Comparison of ENCODE assay signal across 19 mouse cellular contexts in the genomic region with DNA sequence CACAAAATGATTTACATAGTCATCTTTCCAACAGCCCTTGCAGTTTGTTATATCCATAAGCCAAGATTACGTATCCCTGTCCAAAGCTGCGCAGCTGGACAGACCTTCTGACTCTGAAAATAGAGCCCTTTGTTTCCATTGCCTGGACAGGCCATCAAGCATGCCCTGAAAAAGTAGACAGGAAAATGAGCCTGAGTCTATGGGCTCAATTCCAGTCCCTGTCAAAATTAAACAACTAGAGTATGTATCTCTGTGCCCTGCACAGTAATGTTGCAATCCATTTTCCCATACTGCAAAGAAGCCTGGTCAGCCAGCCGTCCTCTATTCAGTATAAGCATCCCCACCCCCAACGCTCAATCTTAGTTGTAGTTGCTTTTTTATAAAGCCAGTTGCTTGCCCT.
A peak's percentile ranks its signal among the peaks of the same experiment; 100 is the strongest.
DNase-seq lines count a peak whose midpoint lies in the region; ATAC-seq and TF ChIP-seq lines count a peak whose summit lies in the region.
"Had no signal": no experiment of that assay in that cellular context is flagged by ENCODE, and none has a peak within 500 bp of the region (broad histone marks: within the 10 kb centered on the region; RNA-seq: fewer than 3 reads in every experiment).

No protein-coding gene starts in this region.

- no peak for ATAC-seq in intestine, embryonic 15.5 days
- ATAC-seq in intestine, postnatal 0 days = no peak
- no peak for ATAC-seq in liver, embryonic 11.5 days (replicated peaks; ENCODE audit: low FRiP score)
- no peak for ATAC-seq in stomach, embryonic 14.5 days (ENCODE audit: insufficient number of reproducible peaks, insufficient read depth, low FRiP score, low read depth)
- ATAC-seq: CD4-positive, CD25-positive, alpha-beta regulatory T cell, adult 4 months had no signal

- H3K4me1 ChIP-seq in intestine, embryonic 15.5 days (replicated peaks) = peaks cover 26% of the 10 kb centered on the region
- H3K4me1 ChIP-seq in intestine, postnatal 0 days (replicated peaks; ENCODE audit: control insufficient read depth, insufficient read depth, low read length) = no peaks in the 10 kb centered on the region
- peaks cover 7% of the 10 kb centered on the region; the same call in 1 of the 2 replicates for H3K4me1 ChIP-seq in liver, adult 2 months (ENCODE audit: control insufficient read depth, insufficient read depth, low read length)
- H3K4me1 ChIP-seq in liver, embryonic 11.5 days (replicated peaks; ENCODE audit: control insufficient read depth, insufficient read depth, low read length) = peaks cover 10% of the 10 kb centered on the region
- H3K4me1 ChIP-seq in stomach, embryonic 14.5 days (ENCODE audit: control insufficient read depth, insufficient read depth, low read length) = peaks cover 13% of the 10 kb centered on the region; the same call in 1 of the 2 replicates

- TF ChIP-seq CTCF in intestine, postnatal 0 days (IDR thresholded peaks at IDR 0.05; ENCODE audit: low read depth) = no peak
- TF ChIP-seq CTCF in liver, adult 2 months (IDR thresholded peaks at IDR 0.05; ENCODE audit: low read depth, low read length) = no peak

- 59% methylated on average over 4 of the region's 4 CpGs for WGBS in intestine, embryonic 15.5 days
- WGBS in intestine, postnatal 0 days = 66% methylated on average over 4 of the region's 4 CpGs
- 64% methylated on average over 4 of the region's 4 CpGs for WGBS in liver, adult 2 months
- WGBS in liver, embryonic 11.5 days = 76% methylated on average over 4 of the region's 4 CpGs
- WGBS in stomach, embryonic 14.5 days = 59% methylated on average over 4 of the region's 4 CpGs

- no peaks in the 10 kb centered on the region for H3K79me2 ChIP-seq in liver, adult 2 months (ENCODE audit: control insufficient read depth, insufficient read depth, low read length)

- peak overlapping the region; percentile 90 for H3K4me2 ChIP-seq in intestine, embryonic 15.5 days (replicated peaks)
- no peak overlapping the region for H3K4me2 ChIP-seq in intestine, postnatal 0 days (replicated peaks; ENCODE audit: low read depth)
- H3K4me2 ChIP-seq in liver, embryonic 11.5 days = no peak overlapping the region
- peak overlapping the region; percentile 67; the same call in 1 of the 2 replicates for H3K4me2 ChIP-seq in stomach, embryonic 14.5 days (replicated peaks; ENCODE audit: low read depth, low read length)

- no peak overlapping the region for H3K27ac ChIP-seq in intestine, embryonic 15.5 days
- H3K27ac ChIP-seq in intestine, postnatal 0 days (ENCODE audit: low read depth, low read length) = no peak overlapping the region
- no peak overlapping the region for H3K27ac ChIP-seq in liver, adult 2 months (replicated peaks; ENCODE audit: insufficient read depth, low read depth, low read length)
- H3K27ac ChIP-seq in liver, embryonic 11.5 days (ENCODE audit: low read depth, low read length) = no peak overlapping the region
- H3K27ac ChIP-seq in stomach, embryonic 14.5 days (ENCODE audit: low read length) = no peak overlapping the region
- H3K27ac ChIP-seq: forebrain, embryonic 15.5 days; heart, adult 2 months; hindbrain, embryonic 14.5 days; limb, embryonic 15.5 days had no signal

- no peak overlapping the region for H3K9ac ChIP-seq in intestine, embryonic 15.5 days
- no peak overlapping the region for H3K9ac ChIP-seq in intestine, postnatal 0 days (ENCODE audit: low read depth, low read length)
- no peak overlapping the region for H3K9ac ChIP-seq in liver, adult 2 months (ENCODE audit: low read depth, low read length)
- no peak overlapping the region for H3K9ac ChIP-seq in liver, embryonic 11.5 days (ENCODE audit: low read depth, low read length)
- H3K9ac ChIP-seq in stomach, embryonic 14.5 days (replicated peaks; ENCODE audit: low read depth, low read length) = no peak overlapping the region
- H3K9ac ChIP-seq: forebrain, embryonic 15.5 days; heart, embryonic 12.5 days; hindbrain, embryonic 14.5 days; limb, embryonic 15.5 days had no signal

- no peaks in the 10 kb centered on the region for H3K36me3 ChIP-seq in intestine, embryonic 15.5 days
- no peaks in the 10 kb centered on the region for H3K36me3 ChIP-seq in intestine, postnatal 0 days (ENCODE audit: control insufficient read depth, insufficient read depth)
- no peaks in the 10 kb centered on the region for H3K36me3 ChIP-seq in liver, adult 2 months (ENCODE audit: control insufficient read depth, insufficient read depth, low read length)
- H3K36me3 ChIP-seq in liver, embryonic 11.5 days (ENCODE audit: control insufficient read depth, insufficient read depth, low read length) = no peaks in the 10 kb centered on the region
- no peaks in the 10 kb centered on the region for H3K36me3 ChIP-seq in stomach, embryonic 14.5 days (ENCODE audit: control insufficient read depth, insufficient read depth, low read length)
- H3K36me3 ChIP-seq: forebrain, embryonic 15.5 days; heart, embryonic 12.5 days; limb, embryonic 15.5 days had no signal

- no peaks in the 10 kb centered on the region for H3K9me3 ChIP-seq in intestine, embryonic 15.5 days
- no peaks in the 10 kb centered on the region for H3K9me3 ChIP-seq in intestine, postnatal 0 days (ENCODE audit: control insufficient read depth)
- no peaks in the 10 kb centered on the region for H3K9me3 ChIP-seq in liver, embryonic 11.5 days (ENCODE audit: control insufficient read depth, low read length)
- no peaks in the 10 kb centered on the region for H3K9me3 ChIP-seq in stomach, embryonic 14.5 days (ENCODE audit: control insufficient read depth, low read depth, low read length)
- H3K9me3 ChIP-seq: forebrain, embryonic 15.5 days; heart, embryonic 12.5 days; limb, embryonic 15.5 days had no signal

- peak; percentile 19 for DNase-seq in liver, adult 2 months (ENCODE audit: extremely low read depth, low read depth, low spot score)
- DNase-seq in liver, embryonic 11.5 days (ENCODE audit: low spot score) = no peak
- DNase-seq in urinary bladder, postnatal 4 days (ENCODE audit: low spot score in 2 of 2) = no peak
- DNase-seq in right cerebral cortex, postnatal 25 days = no peak
- DNase-seq: cerebellum, adult 2 months; cerebellum, postnatal 14 days; gastrocnemius, postnatal 25 days; heart, adult 2 months; right cerebral cortex, adult 18-20 months; right cerebral cortex, postnatal 4 days; thymus, postnatal 14 days had no signal

- no peak for TF ChIP-seq POLR2A in liver, adult 2 months (IDR thresholded peaks at IDR 0.05; ENCODE audit: extremely low read depth, insufficient read depth, low read length)

- no peak overlapping the region for H3K4me3 ChIP-seq in intestine, embryonic 15.5 days (replicated peaks)
- no peak overlapping the region for H3K4me3 ChIP-seq in intestine, postnatal 0 days (ENCODE audit: low read depth, low read length)
- H3K4me3 ChIP-seq in liver, adult 2 months (ENCODE audit: insufficient read depth, low read depth, low read length) = no peak overlapping the region
- H3K4me3 ChIP-seq in liver, embryonic 11.5 days (ENCODE audit: low read depth, low read length) = no peak overlapping the region
- no peak overlapping the region for H3K4me3 ChIP-seq in stomach, embryonic 14.5 days (ENCODE audit: low read depth, low read length)
- H3K4me3 ChIP-seq: forebrain, embryonic 15.5 days had no signal

- peaks cover 30% of the 10 kb centered on the region for H3K27me3 ChIP-seq in intestine, embryonic 15.5 days (replicated peaks)
- H3K27me3 ChIP-seq in intestine, postnatal 0 days (replicated peaks; ENCODE audit: control insufficient read depth, insufficient read depth, low read length) = peaks cover 23% of the 10 kb centered on the region
- no peaks in the 10 kb centered on the region for H3K27me3 ChIP-seq in liver, adult 2 months (ENCODE audit: control insufficient read depth, insufficient read depth, low read length)
- peaks cover 67% of the 10 kb centered on the region for H3K27me3 ChIP-seq in liver, embryonic 11.5 days (replicated peaks; ENCODE audit: control insufficient read depth, insufficient read depth, low read length)
- 0 out of 2 replicates have a peak, but pooled peaks cover 9% of the 10 kb centered on the region for H3K27me3 ChIP-seq in stomach, embryonic 14.5 days (ENCODE audit: control insufficient read depth, insufficient read depth, low read length)

Comparison
In these comparisons a context has a peak if more than half of its experiments do, and no peak if none do; other contexts are left out.
1. H3K4me2 ChIP-seq: peak in intestine, embryonic 15.5 days (single experiment) and stomach, embryonic 14.5 days (single experiment); none in intestine, postnatal 0 days (single experiment) and liver, embryonic 11.5 days (single experiment).